Mouse (Mus musculus) large intestine, adult 2 months (tissue): Measurements from ENCODE around the gene Plekhm3. TPM values are rescaled to one million over a fixed set of nuclear protein-coding genes. Genes with fewer than 3 reads are reported as not detected.

Experiments
- DNase-seq: peaks from one replicate; pipeline ENCODE4 v3.0.0-alpha.2; 2012; ENCODE audit warnings: low read depth, low spot score
- WGBS: fragments of 180-500 bp; shearing (Covaris S2); methylation state at CpG from one replicate; pipeline ENCODE4 v1.1.7; 2018; 5-methylcytosine and 5-hydroxymethylcytosine counted together
- polyA plus RNA-seq: library from polyadenylated mRNA; depleted of rRNA; stranded (reverse); fragments of >200 nt; gene quantifications from 2 replicates; pipeline ENCODE4 v1.2.3, GENCODE M21; 2012

Gene Plekhm3
- polyA plus RNA-seq, 1 experiment, result 2.7 TPM

GRCm38 (mm10) chr1:64843900-64844616 lies 112.6 kb downstream of the Plekhm3 start:
- DNase-seq, result no peak
- WGBS, result 52% methylated on average over 3 of the region's 3 CpGs

GRCm38 (mm10) chr1:64840930-64841329 lies 115.7 kb downstream of the Plekhm3 start:
- DNase-seq, result no peak
- 56% methylated on average over 1 of the region's 1 CpGs for WGBS

- no peak for DNase-seq
- WGBS, result 87% methylated on average over 5 of the region's 5 CpGs
Observed at GRCm38 (mm10) chr1:64836584-64836983, 120.0 kb downstream of the Plekhm3 start.

- 85% methylated on average over 3 of the region's 3 CpGs for WGBS
- DNase-seq, result no peak
Observed at GRCm38 (mm10) chr1:64836114-64836513, 120.5 kb downstream of the Plekhm3 start.

- DNase-seq, result no peak
- WGBS, result 30% methylated on average over 2 of the region's 2 CpGs
Observed at GRCm38 (mm10) chr1:64831552-64831951, 125.1 kb downstream of the Plekhm3 start.

GRCm38 (mm10) chr1:64827434-64827833 lies 129.2 kb downstream of the Plekhm3 start:
- WGBS, result 83% methylated on average over 5 of the region's 5 CpGs
- DNase-seq, result no peak

- no peak for DNase-seq
- 35% methylated on average over 6 of the region's 6 CpGs for WGBS
Observed at GRCm38 (mm10) chr1:64826348-64827103, 130.1 kb downstream of the Plekhm3 start.

- no peak for DNase-seq
- 75% methylated on average over 6 of the region's 6 CpGs for WGBS
Observed at GRCm38 (mm10) chr1:64823564-64823963, 133.1 kb downstream of the Plekhm3 start.

- 56% methylated on average over 5 of the region's 5 CpGs for WGBS
- DNase-seq, result no peak
Observed at GRCm38 (mm10) chr1:64817709-64818108, 138.9 kb downstream of the Plekhm3 start.

- WGBS, result 96% methylated on average over 2 of the region's 2 CpGs
- DNase-seq, result no peak
Observed at GRCm38 (mm10) chr1:64813182-64813581, 143.4 kb downstream of the Plekhm3 start.

- DNase-seq, result no peak
- 86% methylated on average over 1 of the region's 1 CpGs for WGBS
Observed at GRCm38 (mm10) chr1:64811956-64812355, 144.7 kb downstream of the Plekhm3 start.

- peak; percentile 78 for DNase-seq
- 15% methylated on average over 2 of the region's 2 CpGs for WGBS
Observed at GRCm38 (mm10) chr1:64809085-64809484, 147.5 kb downstream of the Plekhm3 start.

- 12% methylated on average over 1 of the region's 1 CpGs for WGBS
- no peak for DNase-seq
Observed at GRCm38 (mm10) chr1:64807766-64808165, 148.9 kb downstream of the Plekhm3 start.

GRCm38 (mm10) chr1:64805217-64805616 lies 151.4 kb downstream of the Plekhm3 start:
- no peak for DNase-seq
- WGBS, result 61% methylated on average over 2 of the region's 2 CpGs

GRCm38 (mm10) chr1:64802631-64803030 lies 154.0 kb downstream of the Plekhm3 start:
- DNase-seq, result no peak
- WGBS, result 52% methylated on average over 6 of the region's 6 CpGs

- no peak for DNase-seq
- 41% methylated on average over 3 of the region's 3 CpGs for WGBS
Observed at GRCm38 (mm10) chr1:64797621-64798020, 159.0 kb downstream of the Plekhm3 start.

GRCm38 (mm10) chr1:64796867-64797582 lies 159.6 kb downstream of the Plekhm3 start:
- 65% methylated on average over 6 of the region's 6 CpGs for WGBS
- DNase-seq, result no peak

- no peak for DNase-seq
- WGBS, result 84% methylated on average over 8 of the region's 8 CpGs
Observed at GRCm38 (mm10) chr1:64795284-64796040, 161.2 kb downstream of the Plekhm3 start.

GRCm38 (mm10) chr1:64794096-64794495 lies 162.5 kb downstream of the Plekhm3 start:
- WGBS, result 84% methylated on average over 11 of the region's 11 CpGs
- DNase-seq, result no peak

- DNase-seq, result no peak
- 63% methylated on average over 4 of the region's 4 CpGs for WGBS
Observed at GRCm38 (mm10) chr1:64793234-64793530, 163.4 kb downstream of the Plekhm3 start.
